Mouse (Mus musculus) liver, embryonic 12.5 days (tissue): ENCODE measurements around the gene Pitx1. TPM values are rescaled to one million over a fixed set of nuclear protein-coding genes. Genes with fewer than 3 reads are reported as not detected.
A peak's percentile ranks its signal among the peaks of the same experiment; 100 is the strongest.

ENCODE experiments used
- ATAC-seq: fragments of 200-750 bp; cut with Nextera tagmentation; 2 replicates; pipeline ENCODE4 v1.8.0; 2017; ENCODE audit warnings: moderate number of reproducible peaks, mild to moderate bottlenecking, moderate library complexity
- H3K27ac ChIP-seq: fragments of 300-500 bp; sonication (generic); 2 replicates; pipeline ENCODE4 v1.5.1; 2016; ENCODE audit warnings: mild to moderate bottlenecking
- H3K27me3 ChIP-seq: fragments of 300-500 bp; sonication (generic); replicated peaks from 2 replicates; pipeline ENCODE4 v1.6.1; 2016; ENCODE audit warnings: mild to moderate bottlenecking, moderate library complexity
- H3K36me3 ChIP-seq: fragments of 300-500 bp; sonication (generic); 2 replicates; pipeline ENCODE4 v1.6.1; 2016; ENCODE audit warnings: mild to moderate bottlenecking, moderate library complexity
- H3K4me1 ChIP-seq: fragments of 300-500 bp; sonication (generic); 2 replicates; pipeline ENCODE4 v1.6.1; 2016
- H3K4me2 ChIP-seq: fragments of 300-500 bp; sonication (generic); 2 replicates; pipeline ENCODE4 v1.6.1; 2016; ENCODE audit warnings: mild to moderate bottlenecking, moderate library complexity
- H3K4me3 ChIP-seq: fragments of 300-500 bp; sonication (generic); 2 replicates; pipeline ENCODE4 v1.5.1; 2016; ENCODE audit warnings: mild to moderate bottlenecking, moderate library complexity
- H3K9ac ChIP-seq: fragments of 300-500 bp; sonication (generic); 2 replicates; pipeline ENCODE4 v1.6.1; 2016; ENCODE audit warnings: mild to moderate bottlenecking, moderate library complexity
- H3K9me3 ChIP-seq: fragments of 300-500 bp; sonication (generic); replicated peaks from 2 replicates; pipeline ENCODE4 v1.6.1; 2016; ENCODE audit warnings: mild to moderate bottlenecking, moderate library complexity
- WGBS: fragments of 180-500 bp; shearing (Covaris S2); methylation state at CpG from one replicate; pipeline ENCODE4 v1.1.7; 2016; ENCODE audit not compliant: insufficient replicate concordance; 5-methylcytosine and 5-hydroxymethylcytosine counted together
- polyA plus RNA-seq: library from polyadenylated mRNA; unstranded; fragments of >200 nt; fragmentation: Nextera tagmentation; extraction: Ambion mirVana; gene quantifications from 2 replicates; pipeline ENCODE4 v1.2.1, GENCODE M21; 2016

Gene Pitx1
- polyA plus RNA-seq, 1 experiment from 2014 or later, result 0.88 TPM

DNA sequence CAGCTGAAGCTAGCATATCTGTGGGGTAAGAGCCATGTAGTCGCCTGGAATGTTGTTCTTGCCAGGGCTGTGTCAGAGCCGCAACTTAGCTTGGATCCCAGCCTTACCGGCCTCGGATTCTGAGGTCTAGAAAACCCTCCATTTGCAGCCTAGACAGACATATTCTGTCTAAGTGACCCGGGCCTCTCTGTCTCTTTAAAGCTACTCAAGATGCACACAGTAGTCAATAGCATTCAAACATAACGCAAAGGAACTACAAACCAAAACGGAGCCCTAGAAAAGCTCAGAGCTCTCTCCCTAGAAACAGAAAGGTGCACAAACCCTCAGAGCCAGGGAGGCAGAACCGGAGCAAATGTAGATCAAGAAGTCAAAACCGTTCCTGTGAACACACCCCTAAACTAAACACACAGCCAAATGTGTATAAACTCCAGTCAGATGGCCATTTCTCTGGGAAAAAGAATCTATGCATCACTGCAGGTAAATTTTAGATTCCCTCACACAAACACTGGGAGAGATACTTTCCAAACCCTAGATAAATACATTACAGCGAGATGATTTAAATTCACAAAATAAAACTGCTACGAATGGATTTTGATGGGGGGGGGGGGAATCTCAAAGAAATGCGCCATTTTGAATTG, 6.9 kb downstream of the Pitx1 start:
- Histone ChIP-seq H3K27me3 (peaks cover 96% of the 10 kb centered on the region), H3K9ac (no peak overlapping the region), H3K4me1 (peaks cover 7% of the 10 kb centered on the region; the same call in 1 of the 2 replicates), H3K9me3 (no peaks in the 10 kb centered on the region), H3K27ac (no peak overlapping the region), H3K4me3 (no peak overlapping the region), H3K4me2 (no peak overlapping the region), H3K36me3 (no peaks in the 10 kb centered on the region)
- ATAC-seq, result no peak
- 4% methylated on average over 12 of the region's 12 CpGs for WGBS

DNA sequence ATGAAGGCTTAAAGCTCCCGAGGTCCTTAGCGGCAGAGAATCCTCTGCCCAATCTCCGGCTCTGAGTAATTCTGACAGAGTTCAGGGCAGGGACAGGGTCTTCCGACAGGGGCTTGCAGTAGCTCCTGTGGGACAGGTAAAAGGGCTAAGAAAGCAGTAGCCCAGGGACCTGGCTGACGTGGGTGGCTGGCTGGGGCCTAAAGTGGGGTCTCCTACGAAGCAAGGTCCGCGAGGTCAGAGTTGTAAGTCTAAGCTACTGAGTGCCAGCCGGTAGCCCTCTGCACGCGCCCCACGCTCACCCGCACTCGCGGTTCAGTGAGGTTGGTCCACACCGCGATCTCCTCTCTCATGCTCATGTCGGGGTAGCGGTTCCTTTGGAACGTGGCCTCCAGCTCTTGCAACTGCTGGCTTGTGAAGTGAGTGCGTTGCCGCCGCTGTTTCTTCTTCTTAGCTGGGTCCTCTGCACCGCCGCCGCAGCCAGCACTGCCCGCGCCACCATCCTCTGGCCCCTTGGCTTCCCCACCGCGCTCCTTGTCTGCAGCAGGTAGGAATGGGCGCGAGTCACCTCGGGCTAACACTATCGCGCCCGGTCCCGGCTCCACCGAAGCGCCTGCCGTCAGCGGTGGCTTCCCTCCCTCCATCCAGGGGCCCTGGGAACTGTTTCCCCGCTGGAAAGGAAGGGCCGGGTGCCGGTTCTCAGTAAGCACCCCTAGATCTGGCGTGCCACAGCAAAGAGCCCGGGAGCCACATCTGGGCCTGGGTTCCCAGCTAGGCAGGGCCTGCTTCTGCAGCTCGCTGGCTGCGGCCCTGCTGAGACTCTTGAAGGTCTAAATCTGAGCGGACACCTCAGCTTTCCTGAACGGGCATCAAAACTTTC, 7.6 kb downstream of the Pitx1 start:
- 2% methylated on average over 50 of the region's 50 CpGs for WGBS
- ATAC-seq, result no peak
- H3K4me1 ChIP-seq, result peaks cover 7% of the 10 kb centered on the region; the same call in 1 of the 2 replicates
- H3K27ac ChIP-seq, result no peak overlapping the region
- H3K9ac ChIP-seq, result no peak overlapping the region
- H3K27me3 ChIP-seq, result peaks cover 96% of the 10 kb centered on the region
- H3K36me3 ChIP-seq, result no peaks in the 10 kb centered on the region
- no peak overlapping the region for H3K4me3 ChIP-seq
- H3K9me3 ChIP-seq, result no peaks in the 10 kb centered on the region
- peak overlapping the region; percentile 9; the same call in 1 of the 2 replicates for H3K4me2 ChIP-seq

DNA sequence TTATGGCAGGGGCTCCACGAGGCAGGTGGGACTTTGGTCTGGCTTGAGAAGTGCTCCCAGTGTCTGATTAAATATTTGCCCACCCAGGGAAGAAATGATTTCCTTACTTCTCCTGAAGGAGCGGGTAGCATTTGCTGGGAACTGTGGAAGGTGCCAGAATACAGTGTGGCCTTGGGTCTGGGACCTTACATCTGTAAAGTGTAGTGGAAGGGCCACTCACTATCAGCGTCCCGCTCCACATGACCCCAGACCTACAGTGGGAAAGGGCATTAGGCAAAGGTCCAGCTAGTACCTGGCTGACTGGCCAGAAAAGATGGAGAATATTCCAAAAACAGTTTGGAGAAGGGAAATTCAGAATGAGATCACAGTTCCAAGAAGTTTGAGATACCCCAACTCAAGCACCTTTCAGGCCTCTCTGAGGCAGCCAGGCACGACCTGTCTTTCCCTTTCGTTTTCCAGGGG, 8.3 kb downstream of the Pitx1 start:
- 5% methylated on average over 6 of the region's 6 CpGs for WGBS
- Histone ChIP-seq H3K4me3 (no peak overlapping the region), H3K9ac (no peak overlapping the region), H3K27me3 (peaks cover 96% of the 10 kb centered on the region), H3K4me1 (peaks cover 7% of the 10 kb centered on the region; the same call in 1 of the 2 replicates), H3K36me3 (no peaks in the 10 kb centered on the region), H3K27ac (no peak overlapping the region), H3K9me3 (no peaks in the 10 kb centered on the region), H3K4me2 (no peak overlapping the region)
- ATAC-seq, result no peak

DNA sequence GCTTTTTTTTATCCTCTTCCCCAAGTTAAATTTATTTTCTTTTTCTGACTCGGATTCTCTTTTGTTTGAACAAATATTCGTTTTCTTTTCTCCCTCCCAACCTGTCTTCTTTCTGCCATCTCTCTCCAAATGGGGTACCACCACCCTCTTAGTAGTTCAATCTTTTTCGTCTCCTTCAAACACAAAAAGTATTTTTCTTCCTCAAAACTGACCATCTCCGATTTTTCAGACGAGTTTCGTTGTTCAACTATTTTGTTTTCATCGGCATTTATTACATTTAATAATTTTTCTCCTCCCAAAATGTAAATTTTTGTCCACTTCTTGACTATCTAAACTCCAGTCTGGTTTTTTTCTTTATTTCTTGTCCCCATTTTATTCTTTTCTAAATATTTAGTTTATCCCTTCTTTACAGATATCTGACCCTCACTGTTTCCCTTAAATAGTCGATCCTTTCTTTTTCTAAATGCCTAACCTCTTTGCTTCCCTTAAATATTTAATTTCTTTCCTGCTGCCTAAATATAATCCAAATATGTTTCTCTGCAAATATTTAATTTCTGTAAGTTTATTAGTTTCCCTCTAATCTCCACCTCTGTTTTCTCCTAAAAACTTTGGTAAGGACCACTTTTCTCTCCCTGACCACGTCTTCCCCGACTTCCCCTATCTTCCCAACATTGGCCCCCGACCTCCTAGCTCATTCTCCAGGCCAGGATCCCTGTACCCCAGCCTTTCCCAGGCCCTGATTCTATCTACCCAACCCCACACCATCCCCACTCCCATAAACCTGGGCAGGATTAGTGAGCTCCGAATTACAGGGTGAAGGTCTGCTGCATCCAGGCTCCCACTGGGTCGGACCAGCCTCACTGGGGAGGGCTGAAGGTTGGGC, 9.0 kb downstream of the Pitx1 start:
- Histone ChIP-seq H3K27me3 (peaks cover 96% of the 10 kb centered on the region), H3K27ac (no peak overlapping the region), H3K9ac (no peak overlapping the region), H3K4me3 (no peak overlapping the region), H3K36me3 (no peaks in the 10 kb centered on the region), H3K9me3 (no peaks in the 10 kb centered on the region), H3K4me2 (no peak overlapping the region), H3K4me1 (peaks cover 7% of the 10 kb centered on the region; the same call in 1 of the 2 replicates)
- no peak for ATAC-seq
- 5% methylated on average over 13 of the region's 13 CpGs for WGBS

GRCm38 (mm10) chr13:55826008-55826671, 9.9 kb downstream of the Pitx1 start:
- peaks cover 95% of the 10 kb centered on the region for H3K27me3 ChIP-seq
- H3K9me3 ChIP-seq, result no peaks in the 10 kb centered on the region
- no peak overlapping the region for H3K4me2 ChIP-seq
- peaks cover 6% of the 10 kb centered on the region; the same call in 1 of the 2 replicates for H3K4me1 ChIP-seq
- 3% methylated on average over 56 of the region's 56 CpGs for WGBS
- no peak overlapping the region for H3K9ac ChIP-seq
- no peak overlapping the region for H3K27ac ChIP-seq
- H3K4me3 ChIP-seq, result no peak overlapping the region
- no peak for ATAC-seq
- H3K36me3 ChIP-seq, result no peaks in the 10 kb centered on the region

DNA sequence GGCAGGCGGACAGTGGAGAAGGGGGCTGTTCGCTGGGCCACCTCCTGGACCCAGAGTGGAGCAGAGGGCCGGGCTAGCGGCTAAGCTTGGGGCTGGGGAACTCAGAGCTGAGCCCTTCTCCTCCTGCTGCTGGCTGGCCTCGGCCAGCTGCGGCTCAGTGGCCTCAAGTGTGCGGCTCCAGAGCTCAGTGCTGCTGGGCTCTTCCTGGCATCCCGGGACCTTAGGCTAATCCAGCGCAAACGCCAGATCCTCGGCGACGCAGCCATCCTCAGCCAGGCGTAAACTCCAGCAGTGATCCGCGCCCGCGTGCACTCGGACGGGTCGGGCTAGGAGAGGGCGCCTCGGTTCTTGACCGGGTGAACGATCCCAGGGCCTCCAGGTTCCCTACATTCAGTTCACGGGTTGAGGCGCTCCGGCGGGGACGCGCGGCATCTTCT, 10.7 kb downstream of the Pitx1 start:
- Histone ChIP-seq H3K27me3 (peaks cover 95% of the 10 kb centered on the region), H3K36me3 (no peaks in the 10 kb centered on the region), H3K4me1 (no peaks in the 10 kb centered on the region), H3K27ac (no peak overlapping the region), H3K4me3 (no peak overlapping the region), H3K9ac (no peak overlapping the region), H3K9me3 (no peaks in the 10 kb centered on the region), H3K4me2 (no peak overlapping the region)
- ATAC-seq, result no peak
- WGBS, result 2% methylated on average over 32 of the region's 32 CpGs

DNA sequence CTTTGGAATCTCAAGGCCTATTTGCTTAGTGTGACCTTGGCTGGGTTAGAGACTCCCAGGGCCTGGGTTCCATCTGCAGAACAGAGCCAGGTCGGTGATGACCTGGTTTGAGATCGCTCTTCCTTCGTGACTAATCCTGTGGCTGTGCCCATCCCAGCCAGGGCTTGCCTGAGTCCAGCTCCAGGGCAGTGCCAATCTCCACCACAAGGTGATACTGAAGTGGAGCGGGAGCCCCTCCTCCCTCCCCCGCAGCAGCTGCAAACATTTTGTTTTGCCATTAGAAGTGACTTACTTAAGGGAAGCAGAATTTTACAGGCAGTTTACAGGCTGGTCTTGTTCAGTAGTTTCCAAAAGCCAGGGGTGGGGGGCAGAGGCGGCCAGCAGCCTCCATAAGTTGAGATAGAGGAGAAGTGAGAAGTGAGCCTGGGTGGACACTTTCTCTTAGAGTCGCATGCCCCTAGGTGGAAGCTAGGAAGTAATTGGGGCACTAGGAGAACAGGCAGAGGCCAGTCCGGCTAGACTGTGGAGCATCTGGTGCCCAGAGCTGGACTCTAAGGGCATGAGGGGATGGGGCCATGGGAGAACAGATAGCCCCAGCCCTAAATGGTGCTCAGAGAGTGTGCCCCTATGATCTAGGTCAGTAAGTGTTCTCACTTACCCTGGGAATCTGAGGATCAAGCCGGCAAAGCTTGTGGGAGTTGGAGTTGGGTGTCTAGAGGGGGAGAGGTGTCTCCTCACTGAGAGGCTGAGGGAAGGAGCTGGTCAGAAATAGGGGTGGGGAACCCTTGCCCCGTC, 11.6 kb downstream of the Pitx1 start:
- Histone ChIP-seq H3K4me3 (no peak overlapping the region), H3K27ac (no peak overlapping the region), H3K27me3 (peaks cover 92% of the 10 kb centered on the region), H3K9ac (no peak overlapping the region), H3K4me1 (no peaks in the 10 kb centered on the region), H3K4me2 (no peak overlapping the region), H3K9me3 (no peaks in the 10 kb centered on the region), H3K36me3 (no peaks in the 10 kb centered on the region)
- ATAC-seq, result no peak
- WGBS, result 11% methylated on average over 10 of the region's 10 CpGs

GRCm38 (mm10) chr13:55822499-55822898, 13.5 kb downstream of the Pitx1 start:
- 42% methylated on average over 5 of the region's 5 CpGs for WGBS
- H3K4me2 ChIP-seq, result no peak overlapping the region
- no peaks in the 10 kb centered on the region for H3K36me3 ChIP-seq
- H3K27me3 ChIP-seq, result peaks cover 73% of the 10 kb centered on the region
- no peak overlapping the region for H3K4me3 ChIP-seq
- no peak for ATAC-seq
- no peak overlapping the region for H3K27ac ChIP-seq
- no peak overlapping the region for H3K9ac ChIP-seq
- no peaks in the 10 kb centered on the region for H3K9me3 ChIP-seq
- H3K4me1 ChIP-seq, result no peaks in the 10 kb centered on the region

DNA sequence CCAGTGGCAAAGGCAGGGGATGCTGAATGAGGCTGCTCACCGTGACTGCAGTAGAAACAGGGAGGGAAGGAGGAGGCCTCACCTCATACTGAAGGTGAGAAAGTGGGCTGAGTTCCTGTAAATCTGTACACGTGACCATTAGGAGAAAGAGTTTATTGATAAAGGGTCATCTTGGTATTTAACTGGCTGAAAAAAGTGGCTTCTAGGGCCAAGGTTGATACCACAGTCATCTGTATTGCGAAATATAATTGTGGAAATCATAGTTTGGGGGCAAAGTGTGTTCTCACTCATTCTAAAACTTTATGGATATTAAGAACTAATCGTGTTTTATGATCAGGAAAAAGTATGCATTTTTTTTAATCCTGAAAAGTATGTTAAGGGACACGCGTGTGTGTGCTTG, 21.2 kb downstream of the Pitx1 start:
- no peak overlapping the region for H3K4me3 ChIP-seq
- H3K9ac ChIP-seq, result no peak overlapping the region
- no peaks in the 10 kb centered on the region for H3K36me3 ChIP-seq
- H3K4me2 ChIP-seq, result no peak overlapping the region
- H3K27me3 ChIP-seq, result peaks cover 19% of the 10 kb centered on the region; the same call in 1 of the 2 replicates
- no peaks in the 10 kb centered on the region for H3K9me3 ChIP-seq
- H3K27ac ChIP-seq, result no peak overlapping the region
- ATAC-seq, result no peak
- H3K4me1 ChIP-seq, result no peaks in the 10 kb centered on the region
- 69% methylated on average over 6 of the region's 6 CpGs for WGBS

GRCm38 (mm10) chr13:55813490-55814016, 22.4 kb downstream of the Pitx1 start:
- WGBS, result 62% methylated on average over 5 of the region's 5 CpGs
- H3K4me1 ChIP-seq, result no peaks in the 10 kb centered on the region
- H3K4me2 ChIP-seq, result no peak overlapping the region

More at GRCm38 (mm10) chr13:55813490-55814016, 22.4 kb downstream of the Pitx1 start:
- no peak overlapping the region for H3K4me3 ChIP-seq
- H3K27ac ChIP-seq, result no peak overlapping the region
- no peak for ATAC-seq
- peaks cover 22% of the 10 kb centered on the region for H3K27me3 ChIP-seq
- H3K9ac ChIP-seq, result no peak overlapping the region
- no peaks in the 10 kb centered on the region for H3K36me3 ChIP-seq
- H3K9me3 ChIP-seq, result no peaks in the 10 kb centered on the region
